Mouse (Mus musculus) ovary, adult 10 weeks (tissue): ENCODE results near the gene Nrd1. TPM values are rescaled to one million over a fixed set of nuclear protein-coding genes. Genes with fewer than 3 reads are reported as not detected.

Experiments used
- polyA plus RNA-seq: library from polyadenylated mRNA; stranded (reverse); fragments of 350-450 nt; fragmentation: Illumina TruSeq; extraction: RNeasy Lipid Tissue Mini Kit (QIAGEN cat#74804); gene quantifications from one replicate; pipeline ENCODE4 v1.2.3, GENCODE M21; 2014

The Nrd1 gene
- 528 TPM for polyA plus RNA-seq

DNA sequence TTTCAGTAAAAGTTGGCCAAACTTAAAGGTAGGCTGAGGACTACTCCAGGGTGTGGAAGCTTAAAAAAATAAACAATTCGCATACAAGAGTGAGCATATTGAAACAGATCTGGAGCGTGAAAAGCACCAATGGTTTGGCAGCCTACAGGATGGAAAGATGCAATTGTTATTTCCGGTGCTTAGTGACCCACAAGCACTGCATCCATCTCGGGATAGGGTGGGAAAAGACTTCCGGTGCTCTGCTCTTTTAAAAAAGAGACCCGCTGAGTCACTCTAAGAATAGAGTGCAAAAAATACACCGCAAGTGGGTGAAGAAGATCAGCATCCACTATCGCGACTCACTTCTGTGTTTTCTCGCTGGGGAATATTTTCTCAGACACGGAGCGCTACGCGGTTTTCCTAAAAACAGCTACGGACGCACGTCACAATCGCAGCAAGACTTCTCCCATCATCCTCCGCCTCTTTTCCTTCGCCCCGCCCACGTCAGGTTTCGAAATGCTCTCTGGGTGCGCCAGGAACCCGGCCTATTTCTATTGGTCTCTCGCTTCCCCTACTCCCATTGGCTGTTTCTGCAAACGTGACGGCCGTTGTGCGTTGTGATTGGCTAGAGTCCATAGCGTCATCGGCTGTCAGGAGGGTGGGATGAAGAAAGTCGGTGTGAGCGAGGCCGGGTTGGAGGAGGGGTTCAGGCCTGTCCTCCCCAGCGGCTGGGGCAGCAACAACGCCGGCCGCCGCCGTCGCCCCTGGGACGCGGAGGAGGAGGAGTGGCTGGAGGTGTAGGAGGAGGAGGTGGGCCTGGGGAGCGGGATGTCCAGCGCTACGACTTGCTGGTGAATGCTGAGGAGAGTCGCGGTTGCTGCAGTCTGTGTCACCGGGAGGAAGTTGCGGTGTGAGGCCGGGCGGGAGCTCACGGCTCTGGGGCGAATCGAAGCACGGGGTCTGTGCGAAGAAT lies at the start of gene Nrd1:
Gene Nrd1, plus strand, starts transcription at position 657 of the 952 bp plus-strand sequence.

Other genes starting within 250 kb of the Nrd1 start
- gene Zfyve9, start 219.9 kb upstream of the Nrd1 start, polyA plus RNA-seq, result 85.1 TPM
- gene Btf3l4, start 167.0 kb upstream of the Nrd1 start, polyA plus RNA-seq, result 350 TPM
- gene Txndc12, start 166.1 kb upstream of the Nrd1 start, polyA plus RNA-seq, result 63.4 TPM
- 25.3 TPM for gene Kti12, start 152.9 kb upstream of the Nrd1 start, polyA plus RNA-seq
- not detected for gene A730015C16Rik, start 152.0 kb upstream of the Nrd1 start, polyA plus RNA-seq
- gene Rab3b, start 121.6 kb upstream of the Nrd1 start, polyA plus RNA-seq, result 0.63 TPM
- 185 TPM for gene Osbpl9, start 201.6 kb downstream of the Nrd1 start, polyA plus RNA-seq
- gene Calr4, start 233.8 kb downstream of the Nrd1 start, polyA plus RNA-seq, result 6.2 TPM